Mouse (Mus musculus) neural tube, embryonic 15.5 days (tissue): ENCODE measurements around the gene Krt84. TPM values are rescaled to one million over a fixed set of nuclear protein-coding genes. Genes with fewer than 3 reads are reported as not detected.

Experiments
- ATAC-seq: fragments of 200-750 bp; cut with Nextera tagmentation; 2 replicates; pipeline ENCODE4 v1.8.0; 2017; ENCODE audit warnings: mild to moderate bottlenecking, moderate TSS enrichment, moderate library complexity; ENCODE audit not compliant: low FRiP score
- H3K27ac ChIP-seq: fragments of 300-500 bp; sonication (generic); replicated peaks from 2 replicates; pipeline ENCODE4 v1.5.1; 2015; ENCODE audit warnings: mild to moderate bottlenecking, inconsistent platforms
- H3K27me3 ChIP-seq: fragments of 300-500 bp; sonication (generic); replicated peaks from 2 replicates; pipeline ENCODE4 v1.6.1; 2015; ENCODE audit warnings: inconsistent platforms
- H3K36me3 ChIP-seq: fragments of 300-500 bp; sonication (generic); 2 replicates; pipeline ENCODE4 v1.6.1; 2015; ENCODE audit warnings: inconsistent platforms
- H3K4me1 ChIP-seq: fragments of 300-500 bp; sonication (generic); 2 replicates; pipeline ENCODE4 v1.6.1; 2015; ENCODE audit warnings: inconsistent platforms
- H3K4me2 ChIP-seq: fragments of 300-500 bp; sonication (generic); 2 replicates; pipeline ENCODE4 v1.6.1; 2015; ENCODE audit warnings: inconsistent platforms, mild to moderate bottlenecking, moderate library complexity
- H3K4me3 ChIP-seq: fragments of 300-500 bp; sonication (generic); replicated peaks from 2 replicates; pipeline ENCODE4 v1.5.1; 2015; ENCODE audit warnings: mild to moderate bottlenecking, inconsistent platforms
- H3K9ac ChIP-seq: fragments of 300-500 bp; sonication (generic); replicated peaks from 2 replicates; pipeline ENCODE4 v1.6.1; 2015; ENCODE audit warnings: mild to moderate bottlenecking, inconsistent platforms
- H3K9me3 ChIP-seq: fragments of 300-500 bp; sonication (generic); replicated peaks from 2 replicates; pipeline ENCODE4 v1.6.1; 2016; ENCODE audit warnings: inconsistent platforms
- WGBS: fragments of 180-500 bp; shearing (Covaris S2); methylation state at CpG from one replicate; pipeline ENCODE4 v1.1.7; 2015; ENCODE audit warnings: mixed read lengths; 5-methylcytosine and 5-hydroxymethylcytosine counted together
- polyA plus RNA-seq: library from polyadenylated mRNA; unstranded; fragments of >200 nt; fragmentation: Nextera tagmentation; extraction: Ambion mirVana; gene quantifications from 2 replicates; pipeline ENCODE4 v1.2.1, GENCODE M21; 2015

Krt84 gene
- 0.28 TPM in 1 of 2 replicates, not detected in the other for polyA plus RNA-seq

GRCm38 (mm10) chr15:101532720-101533119 lies at the start of gene Krt84:
Gene Krt84 (minus strand): TSS chr15:101532820.
- Histone ChIP-seq H3K27me3 (no peaks in the 10 kb centered on the region), H3K4me1 (0 out of 2 replicates have a peak, but pooled peaks cover 4% of the 10 kb centered on the region), H3K4me3 (no peak within 1 kb of the TSS), H3K36me3 (no peaks in the 10 kb centered on the region), H3K4me2 (no peak within 1 kb of the TSS), H3K9ac (no peak within 1 kb of the TSS), H3K27ac (no peak within 1 kb of the TSS), H3K9me3 (no peaks in the 10 kb centered on the region)
- WGBS, result 62% methylated on average over 7 of the region's 7 CpGs
- no peak for ATAC-seq

- Histone ChIP-seq H3K9me3 (no peaks in the 10 kb centered on the region), H3K27me3 (no peaks in the 10 kb centered on the region), H3K9ac (no peak overlapping the region), H3K4me2 (no peak overlapping the region), H3K4me3 (no peak overlapping the region), H3K4me1 (no peaks in the 10 kb centered on the region), H3K27ac (no peak overlapping the region), H3K36me3 (no peaks in the 10 kb centered on the region)
- no peak for ATAC-seq
- WGBS, result 77% methylated on average over 3 of the region's 3 CpGs
Observed at GRCm38 (mm10) chr15:101581701-101582100, 49.1 kb upstream of the Krt84 start.

GRCm38 (mm10) chr15:101575506-101575905 lies 42.9 kb upstream of the Krt84 start:
- Histone ChIP-seq H3K4me2 (no peak overlapping the region), H3K9ac (no peak overlapping the region), H3K4me1 (no peaks in the 10 kb centered on the region), H3K27ac (no peak overlapping the region), H3K27me3 (no peaks in the 10 kb centered on the region), H3K36me3 (no peaks in the 10 kb centered on the region), H3K4me3 (no peak overlapping the region), H3K9me3 (no peaks in the 10 kb centered on the region)
- WGBS, result 90% methylated on average over 5 of the region's 5 CpGs
- no peak for ATAC-seq

GRCm38 (mm10) chr15:101573796-101574345 lies 41.3 kb upstream of the Krt84 start, which contains the start of gene Krt75:
Gene Krt75 (minus strand): TSS chr15:101573904.
- no peak within 1 kb of the TSS for H3K4me3 ChIP-seq
- no peak for ATAC-seq
- no peaks in the 10 kb centered on the region for H3K4me1 ChIP-seq
- H3K27me3 ChIP-seq, result no peaks in the 10 kb centered on the region
- H3K4me2 ChIP-seq, result no peak within 1 kb of the TSS
- 72% methylated on average over 15 of the region's 15 CpGs for WGBS
- no peak within 1 kb of the TSS for H3K9ac ChIP-seq
- no peak within 1 kb of the TSS for H3K27ac ChIP-seq
- no peaks in the 10 kb centered on the region for H3K36me3 ChIP-seq
- no peaks in the 10 kb centered on the region for H3K9me3 ChIP-seq

DNA sequence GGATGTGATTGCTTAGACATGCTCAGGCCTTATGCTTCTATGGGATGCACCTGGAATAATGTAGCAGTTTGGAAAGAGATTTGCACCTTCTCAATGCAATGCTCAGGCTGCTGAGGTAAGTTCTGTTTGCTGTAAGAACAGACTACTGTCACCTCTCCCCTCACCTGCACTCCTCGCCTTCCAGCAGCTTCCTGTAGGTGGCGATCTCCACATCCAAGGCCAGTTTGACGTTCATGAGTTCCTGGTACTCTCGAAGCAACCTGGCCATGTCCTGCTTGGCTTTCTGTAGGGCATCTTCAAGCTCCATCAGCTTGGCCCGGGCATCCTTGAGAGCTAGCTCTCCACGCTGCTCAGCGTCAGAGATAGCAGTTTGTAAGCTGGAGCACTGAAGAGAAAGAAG lies 35.2 kb upstream of the Krt84 start:
- 57% methylated on average over 7 of the region's 7 CpGs for WGBS
- Histone ChIP-seq H3K27me3 (no peaks in the 10 kb centered on the region), H3K4me2 (no peak overlapping the region)

DNA sequence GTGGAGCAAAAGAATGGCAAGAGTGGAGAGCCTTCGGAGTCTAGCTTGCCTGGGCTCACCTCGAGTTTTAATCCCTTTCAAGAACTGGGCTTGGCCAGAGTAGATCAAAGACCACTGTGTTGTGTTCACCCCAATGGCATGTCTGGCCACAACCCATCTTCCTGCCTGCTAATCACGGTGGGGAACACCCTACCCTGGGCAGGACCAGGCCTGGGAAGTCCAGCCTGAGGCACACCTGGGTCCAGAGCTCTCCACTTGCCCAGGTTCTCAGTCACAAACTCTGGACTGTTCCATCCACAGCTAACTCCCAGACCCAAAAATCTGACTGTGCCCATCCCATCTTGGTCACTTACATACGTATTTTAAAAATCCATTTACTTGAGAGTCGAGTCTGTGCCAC lies 30.2 kb upstream of the Krt84 start, which contains the start of gene Krt90:
Gene Krt90, minus strand, starts transcription at position 101 of the 400 bp plus-strand sequence.
- Histone ChIP-seq H3K9me3 (no peaks in the 10 kb centered on the region), H3K4me3 (no peak within 1 kb of the TSS), H3K36me3 (no peaks in the 10 kb centered on the region), H3K4me2 (no peak within 1 kb of the TSS), H3K9ac (no peak within 1 kb of the TSS), H3K27me3 (no peaks in the 10 kb centered on the region), H3K4me1 (no peaks in the 10 kb centered on the region), H3K27ac (no peak within 1 kb of the TSS)
- no peak for ATAC-seq
- 76% methylated on average over 5 of the region's 5 CpGs for WGBS

More for the DNA sequence above, 35.2 kb upstream of the Krt84 start:
- no peaks in the 10 kb centered on the region for H3K9me3 ChIP-seq
- no peak overlapping the region for H3K4me3 ChIP-seq
- no peak for ATAC-seq
- H3K36me3 ChIP-seq, result no peaks in the 10 kb centered on the region
- no peak overlapping the region for H3K27ac ChIP-seq
- no peak overlapping the region for H3K9ac ChIP-seq
- no peaks in the 10 kb centered on the region for H3K4me1 ChIP-seq

GRCm38 (mm10) chr15:101558034-101558646 lies 25.5 kb upstream of the Krt84 start:
- Histone ChIP-seq H3K27ac (no peak overlapping the region), H3K9me3 (no peaks in the 10 kb centered on the region), H3K9ac (no peak overlapping the region), H3K4me3 (no peak overlapping the region), H3K4me2 (no peak overlapping the region), H3K36me3 (no peaks in the 10 kb centered on the region), H3K4me1 (peaks cover 3% of the 10 kb centered on the region), H3K27me3 (no peaks in the 10 kb centered on the region)
- ATAC-seq, result no peak
- 3% methylated on average over 7 of the region's 7 CpGs for WGBS

DNA sequence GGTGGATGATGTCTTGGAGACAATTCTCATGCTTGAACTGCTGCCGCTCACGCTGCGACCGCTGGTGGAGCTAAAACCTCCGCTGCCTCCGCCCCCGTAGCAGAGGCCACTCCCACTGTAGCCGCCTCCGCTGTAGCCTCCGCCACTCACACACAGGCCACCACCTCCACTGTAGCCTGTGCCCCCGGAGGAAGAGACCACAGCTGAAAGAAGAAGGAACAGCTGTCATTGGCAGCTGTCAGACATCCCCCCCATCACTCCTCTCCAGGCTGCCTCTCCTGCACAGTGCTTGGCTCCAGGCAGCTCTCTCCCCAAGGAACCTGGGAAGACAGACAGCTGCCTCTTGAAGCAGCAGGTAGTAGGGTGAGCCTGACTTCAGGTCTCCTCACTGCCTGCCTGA lies 20.5 kb upstream of the Krt84 start:
- Histone ChIP-seq H3K36me3 (no peaks in the 10 kb centered on the region), H3K9ac (0 out of 2 replicates have a peak overlapping the region, but pooled peaks have one; percentile 5), H3K27ac (no peak overlapping the region), H3K4me3 (peak overlapping the region; percentile 7; the same call in 1 of the 2 replicates), H3K4me1 (peaks cover 10% of the 10 kb centered on the region), H3K9me3 (no peaks in the 10 kb centered on the region), H3K4me2 (peak overlapping the region; percentile 50), H3K27me3 (0 out of 2 replicates have a peak, but pooled peaks cover 3% of the 10 kb centered on the region)
- ATAC-seq, result peak; percentile 55; the same call in 1 of the 2 replicates
- 0% methylated on average over 11 of the region's 11 CpGs for WGBS

DNA sequence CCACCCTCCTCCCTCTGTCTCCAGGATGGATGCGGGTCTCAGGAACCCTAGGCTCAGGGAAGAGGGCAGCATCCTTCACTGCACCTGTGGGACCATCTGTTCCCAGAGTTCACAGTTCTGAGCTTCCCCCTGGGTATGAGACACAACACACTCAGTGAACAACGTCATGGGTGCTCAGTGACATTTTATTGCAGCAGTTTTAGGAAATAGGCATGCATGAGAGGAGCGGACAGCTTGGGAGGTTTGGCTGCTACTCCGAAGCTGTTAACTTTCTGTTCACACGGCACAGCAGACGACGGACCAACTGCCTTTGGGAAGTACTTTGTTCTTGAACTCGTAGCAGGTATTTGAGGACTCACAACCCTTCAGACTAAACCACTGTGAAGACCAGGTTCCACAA lies 19.6 kb upstream of the Krt84 start:
- 76% methylated on average over 8 of the region's 8 CpGs for WGBS
- ATAC-seq, result no peak

GRCm38 (mm10) chr15:101550567-101550966 lies 17.9 kb upstream of the Krt84 start, which contains the start of gene Krt82:
Gene Krt82 (minus strand): TSS chr15:101550667.
- H3K4me2 ChIP-seq, result no peak within 1 kb of the TSS
- no peak within 1 kb of the TSS for H3K4me3 ChIP-seq
- H3K27me3 ChIP-seq, result 0 out of 2 replicates have a peak, but pooled peaks cover 3% of the 10 kb centered on the region
- no peak within 1 kb of the TSS for H3K27ac ChIP-seq
- 47% methylated on average over 7 of the region's 7 CpGs for WGBS
- no peaks in the 10 kb centered on the region for H3K9me3 ChIP-seq
- H3K36me3 ChIP-seq, result no peaks in the 10 kb centered on the region
- H3K9ac ChIP-seq, result no peak within 1 kb of the TSS
- peaks cover 10% of the 10 kb centered on the region for H3K4me1 ChIP-seq
- no peak for ATAC-seq

More for the DNA sequence above, 19.6 kb upstream of the Krt84 start:
- H3K9me3 ChIP-seq, result no peaks in the 10 kb centered on the region
- H3K4me3 ChIP-seq, result no peak overlapping the region
- H3K36me3 ChIP-seq, result no peaks in the 10 kb centered on the region
- H3K9ac ChIP-seq, result no peak overlapping the region
- no peak overlapping the region for H3K4me2 ChIP-seq
- no peak overlapping the region for H3K27ac ChIP-seq
- H3K4me1 ChIP-seq, result peaks cover 10% of the 10 kb centered on the region
- H3K27me3 ChIP-seq, result 0 out of 2 replicates have a peak, but pooled peaks cover 3% of the 10 kb centered on the region

DNA sequence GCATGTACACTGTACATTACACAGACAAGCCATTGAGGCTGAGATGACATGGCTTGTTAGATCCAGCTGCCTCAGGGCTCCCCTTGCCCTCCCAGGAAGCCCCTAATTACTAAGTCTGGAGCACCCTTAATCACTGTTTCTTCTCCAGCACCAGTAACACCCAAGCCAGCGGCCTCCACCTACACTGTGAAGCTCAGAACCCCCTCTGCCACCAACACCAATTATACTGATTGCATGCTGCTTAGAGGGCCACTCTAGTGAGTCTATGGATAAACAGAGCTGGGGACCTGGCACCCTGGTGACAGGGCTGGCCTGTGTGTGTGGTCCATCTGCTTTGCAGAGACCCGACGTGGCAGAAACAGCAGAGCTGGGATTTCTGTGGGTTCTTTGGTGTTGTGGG lies 11.9 kb upstream of the Krt84 start:
- ATAC-seq, result no peak
- 73% methylated on average over 3 of the region's 3 CpGs for WGBS
- no peak overlapping the region for H3K4me3 ChIP-seq
- H3K4me2 ChIP-seq, result no peak overlapping the region
- H3K36me3 ChIP-seq, result no peaks in the 10 kb centered on the region
- H3K9me3 ChIP-seq, result no peaks in the 10 kb centered on the region
- H3K4me1 ChIP-seq, result no peaks in the 10 kb centered on the region
- H3K27ac ChIP-seq, result no peak overlapping the region
- no peak overlapping the region for H3K9ac ChIP-seq
- H3K27me3 ChIP-seq, result no peaks in the 10 kb centered on the region

- WGBS, result 64% methylated on average over 9 of the region's 9 CpGs
- no peak for ATAC-seq
Observed at GRCm38 (mm10) chr15:101542543-101542942, 9.9 kb upstream of the Krt84 start.

More at GRCm38 (mm10) chr15:101542543-101542942, 9.9 kb upstream of the Krt84 start:
- Histone ChIP-seq H3K27ac (no peak overlapping the region), H3K36me3 (no peaks in the 10 kb centered on the region), H3K9ac (no peak overlapping the region), H3K4me1 (no peaks in the 10 kb centered on the region), H3K9me3 (no peaks in the 10 kb centered on the region), H3K4me2 (no peak overlapping the region), H3K4me3 (no peak overlapping the region), H3K27me3 (no peaks in the 10 kb centered on the region)
